Mouse (Mus musculus): ENCODE results near the gene Cyp2c65.
"Not testable (repeated sequence)": the region's sequence is repeated elsewhere in the genome, so short reads cannot be mapped to it uniquely, and the experiment has no call there.

The Cyp2c65 gene

DNA sequence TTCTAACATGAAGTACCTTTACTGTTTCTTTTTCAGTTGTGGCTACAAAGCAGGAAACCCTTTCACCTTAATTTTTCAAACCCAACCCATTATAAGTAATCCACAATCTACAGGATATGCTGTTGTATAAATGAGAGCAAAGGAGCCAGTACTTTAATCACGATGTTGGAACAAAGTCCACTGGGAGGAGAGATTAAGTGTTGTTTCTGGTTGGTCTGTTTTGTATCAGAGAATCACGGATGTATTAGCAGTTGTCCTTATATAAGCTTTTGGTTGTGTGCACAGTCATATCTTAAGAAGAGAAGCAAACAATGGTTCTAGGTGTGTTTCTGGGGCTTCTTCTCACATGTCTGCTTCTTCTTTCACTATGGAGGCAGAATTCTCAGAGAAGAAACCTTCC lies at the start of gene Cyp2c65:
Cyp2c65 (plus strand) TSS at position 297 of the 400 bp plus-strand sequence.
- no peak for DNase-seq (ENCODE audit: low read depth, low spot score)

DNA sequence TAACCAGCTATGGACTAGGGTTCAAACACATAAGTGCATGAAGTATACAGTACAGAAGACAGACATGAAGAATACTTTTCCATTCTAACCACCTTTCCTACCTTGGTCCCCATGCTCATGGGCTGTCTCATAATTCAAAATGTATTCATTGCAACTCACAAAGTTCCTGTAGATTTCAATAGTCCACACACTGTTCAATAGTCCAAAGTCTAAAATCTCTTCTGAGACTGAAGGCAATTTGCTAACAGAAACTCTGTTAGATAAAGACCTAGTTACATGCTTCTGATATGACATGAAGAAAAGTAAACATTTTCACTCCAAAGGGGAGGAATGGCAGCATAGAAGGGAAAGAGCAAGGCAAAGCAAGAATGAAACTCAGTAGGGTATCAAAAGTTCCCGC lies 2.9 kb upstream of the Cyp2c65 start:
- no peak for DNase-seq (ENCODE audit: low read depth, low spot score)

DNA sequence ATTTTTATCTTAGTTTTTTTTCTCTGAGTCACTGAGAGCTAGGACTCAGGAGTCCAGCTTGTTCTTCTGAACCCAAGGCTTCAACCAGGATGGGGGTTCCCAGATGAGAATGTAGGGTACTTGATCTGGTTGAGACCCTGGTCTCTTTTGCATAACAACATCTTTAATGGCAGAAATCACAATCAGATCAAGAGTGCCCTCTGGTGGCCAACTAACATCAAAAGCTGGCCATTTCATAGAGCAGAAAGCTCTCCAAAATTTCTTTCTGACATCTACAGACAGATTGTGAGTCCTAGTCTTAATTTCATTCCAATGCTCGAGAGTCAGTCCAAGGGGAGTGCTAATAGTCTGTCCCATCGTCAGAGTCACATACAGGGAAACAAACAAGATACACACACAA lies 38.0 kb downstream of the Cyp2c65 start:
- not testable (repeated sequence) for DNase-seq (ENCODE audit: low read depth, low spot score)

DNA sequence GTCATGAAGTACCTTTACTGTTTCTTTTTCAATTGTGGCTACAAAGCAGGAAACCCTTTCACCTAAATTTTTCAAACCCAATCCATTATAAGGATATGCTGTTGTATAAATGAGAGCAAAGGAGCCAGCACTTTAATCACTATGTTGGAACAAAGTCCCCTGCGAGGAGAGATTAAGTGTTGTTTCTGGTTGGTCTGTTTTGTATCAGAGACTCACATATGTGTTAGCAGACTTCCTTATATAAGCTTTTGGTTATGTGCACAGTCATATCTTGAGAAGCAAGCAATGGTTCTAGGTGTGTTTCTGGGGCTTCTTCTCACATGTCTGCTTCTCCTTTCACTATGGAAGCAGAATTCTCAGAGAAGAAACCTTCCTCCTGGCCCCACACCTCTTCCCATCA lies 52.8 kb downstream of the Cyp2c65 start, which contains the start of gene Cyp2c66:
Cyp2c66 (plus strand) TSS at position 255 of the 400 bp plus-strand sequence.
- no peak for DNase-seq (ENCODE audit: low read depth, low spot score)

Measured in brain, embryonic 18.5 days (tissue).